Mouse (Mus musculus) G1E-ER4 (cell line): ENCODE results near the gene Abraxas2. TPM values are rescaled to one million over a fixed set of nuclear protein-coding genes. Genes with fewer than 3 reads are reported as not detected.

Experiments
- GATA1 ChIP-seq: IDR thresholded peaks from one replicate; pipeline ENCODE4 v1.8.0; 2012; ENCODE audit warnings: low read length, inconsistent platforms
- polyA plus RNA-seq: library from polyadenylated mRNA; stranded (reverse); fragments of >175 nt; gene quantifications from 2 replicates; pipeline ENCODE4 v1.2.3, GENCODE M21; 2012

Gene Abraxas2
- polyA plus RNA-seq, 1 experiment, result 3.6 TPM

GRCm38 (mm10) chr7:132830955-132831354, 28.1 kb upstream of the Abraxas2 start:
- TF ChIP-seq GATA1, result no peak

GRCm38 (mm10) chr7:132841287-132841686, 17.7 kb upstream of the Abraxas2 start:
- no peak for TF ChIP-seq GATA1

GRCm38 (mm10) chr7:132842455-132842854, 16.6 kb upstream of the Abraxas2 start:
- no peak for TF ChIP-seq GATA1

- no peak for TF ChIP-seq GATA1
These were observed 15.9 kb upstream of the Abraxas2 start for GRCm38 (mm10) chr7:132843152-132843551.

GRCm38 (mm10) chr7:132852173-132852844, 6.7 kb upstream of the Abraxas2 start, which contains the start of gene Eef1akmt2:
Gene Eef1akmt2 (minus strand): TSS chr7:132852673.
- TF ChIP-seq GATA1, result no peak

GRCm38 (mm10) chr7:132853361-132853760, 5.7 kb upstream of the Abraxas2 start:
- TF ChIP-seq GATA1, result no peak

GRCm38 (mm10) chr7:132853946-132854345, 5.1 kb upstream of the Abraxas2 start:
- TF ChIP-seq GATA1, result no peak

- no peak for TF ChIP-seq GATA1
These were observed 2.9 kb upstream of the Abraxas2 start for GRCm38 (mm10) chr7:132856083-132856482.

GRCm38 (mm10) chr7:132858043-132858608, 899 bp upstream of the Abraxas2 start:
- TF ChIP-seq GATA1, result no peak

- TF ChIP-seq GATA1, result no peak
These were observed 7.3 kb downstream of the Abraxas2 start for GRCm38 (mm10) chr7:132866316-132866715.

- no peak for TF ChIP-seq GATA1
These were observed 14.0 kb downstream of the Abraxas2 start for GRCm38 (mm10) chr7:132873043-132873442.

GRCm38 (mm10) chr7:132875391-132876086, 16.5 kb downstream of the Abraxas2 start:
- TF ChIP-seq GATA1, result no peak

- TF ChIP-seq GATA1, result no peak
These were observed 21.3 kb downstream of the Abraxas2 start for GRCm38 (mm10) chr7:132880276-132880675.

GRCm38 (mm10) chr7:132882343-132882742, 23.3 kb downstream of the Abraxas2 start:
- no peak for TF ChIP-seq GATA1

GRCm38 (mm10) chr7:132884031-132884430, 25.0 kb downstream of the Abraxas2 start:
- TF ChIP-seq GATA1, result no peak

GRCm38 (mm10) chr7:132887019-132887804, 28.2 kb downstream of the Abraxas2 start:
- no peak for TF ChIP-seq GATA1

GRCm38 (mm10) chr7:132888052-132888451, 29.0 kb downstream of the Abraxas2 start:
- no peak for TF ChIP-seq GATA1
